Mouse (Mus musculus) megakaryocyte progenitor cell, adult 5-6 weeks (primary cell): ENCODE measurements around the gene Tbc1d7. TPM values are rescaled to one million over a fixed set of nuclear protein-coding genes. Genes with fewer than 3 reads are reported as not detected.

Experiments used
- ATAC-seq: replicated peaks from 2 replicates; pipeline ENCODE4 v1.8.0; 2016; ENCODE audit warnings: mild to moderate bottlenecking, moderate TSS enrichment, inconsistent platforms; ENCODE audit not compliant: poor library complexity
- total RNA-seq, 2 experiments: library from RNA; stranded (forward) in 1 of 2; stranded (reverse) in 1 of 2; fragments of 157-497, 149-512 nt in 1 of 2; fragments of 200-1000 nt in 1 of 2; gene quantifications; 2 replicates each; pipeline versions ENCODE4 v1.2.3 to v1.2.4; 2015 to 2017

The Tbc1d7 gene
- total RNA-seq, 2 experiments from 2014 or later = 6.6 to 28.9 TPM

- peak; percentile 1; the same call in 1 of the 2 replicates for ATAC-seq
Measured at GRCm38 (mm10) chr13:43196000-43196399, 24.7 kb upstream of the Tbc1d7 start.

GRCm38 (mm10) chr13:43193932-43194331 lies 22.6 kb upstream of the Tbc1d7 start:
- ATAC-seq = no peak

- ATAC-seq = peak; percentile 82
Measured at GRCm38 (mm10) chr13:43193266-43193665, 22.0 kb upstream of the Tbc1d7 start.

- ATAC-seq = peak; percentile 69
Measured at GRCm38 (mm10) chr13:43191741-43192192, 20.5 kb upstream of the Tbc1d7 start.

GRCm38 (mm10) chr13:43191290-43191689 lies 20.0 kb upstream of the Tbc1d7 start:
- no peak for ATAC-seq

- ATAC-seq = no peak
Measured at GRCm38 (mm10) chr13:43187736-43188135, 16.4 kb upstream of the Tbc1d7 start.

GRCm38 (mm10) chr13:43183248-43184055 lies 12.2 kb upstream of the Tbc1d7 start:
- peak; percentile 21; the same call in 1 of the 2 replicates for ATAC-seq

- ATAC-seq = peak; percentile 89
Measured at GRCm38 (mm10) chr13:43182465-43183201, 11.3 kb upstream of the Tbc1d7 start.

GRCm38 (mm10) chr13:43181104-43181503 lies 9.8 kb upstream of the Tbc1d7 start:
- peak; percentile 65 for ATAC-seq

- ATAC-seq = no peak
Measured at GRCm38 (mm10) chr13:43177317-43177716, 6.0 kb upstream of the Tbc1d7 start.

- ATAC-seq = no peak
Measured at GRCm38 (mm10) chr13:43176676-43177075, 5.4 kb upstream of the Tbc1d7 start.

GRCm38 (mm10) chr13:43173262-43173661 lies 2.0 kb upstream of the Tbc1d7 start:
- ATAC-seq = peak; percentile 64

GRCm38 (mm10) chr13:43172036-43172713 lies 874 bp upstream of the Tbc1d7 start:
- peak; percentile 23 for ATAC-seq

GRCm38 (mm10) chr13:43167721-43168120 lies 3.6 kb downstream of the Tbc1d7 start:
- ATAC-seq = no peak

GRCm38 (mm10) chr13:43159429-43159828 lies 11.9 kb downstream of the Tbc1d7 start:
- no peak for ATAC-seq

GRCm38 (mm10) chr13:43158281-43158680 lies 13.0 kb downstream of the Tbc1d7 start:
- ATAC-seq = no peak

- ATAC-seq = no peak
Measured at GRCm38 (mm10) chr13:43157370-43157769, 13.9 kb downstream of the Tbc1d7 start.

- ATAC-seq = no peak
Measured at GRCm38 (mm10) chr13:43152005-43152520, 19.2 kb downstream of the Tbc1d7 start.

GRCm38 (mm10) chr13:43149661-43150060 lies 21.6 kb downstream of the Tbc1d7 start:
- ATAC-seq = no peak

GRCm38 (mm10) chr13:43148692-43149091 lies 22.6 kb downstream of the Tbc1d7 start:
- peak; percentile 37; the same call in 1 of the 2 replicates for ATAC-seq
